Mouse (Mus musculus) retina, adult 2 months (tissue): Measurements from ENCODE around the gene Gfer.

ENCODE experiments used
- DNase-seq: peaks from one replicate; pipeline ENCODE4 v3.0.0-alpha.2; 2012; ENCODE audit warnings: low read depth, low spot score

Gene Gfer

DNA sequence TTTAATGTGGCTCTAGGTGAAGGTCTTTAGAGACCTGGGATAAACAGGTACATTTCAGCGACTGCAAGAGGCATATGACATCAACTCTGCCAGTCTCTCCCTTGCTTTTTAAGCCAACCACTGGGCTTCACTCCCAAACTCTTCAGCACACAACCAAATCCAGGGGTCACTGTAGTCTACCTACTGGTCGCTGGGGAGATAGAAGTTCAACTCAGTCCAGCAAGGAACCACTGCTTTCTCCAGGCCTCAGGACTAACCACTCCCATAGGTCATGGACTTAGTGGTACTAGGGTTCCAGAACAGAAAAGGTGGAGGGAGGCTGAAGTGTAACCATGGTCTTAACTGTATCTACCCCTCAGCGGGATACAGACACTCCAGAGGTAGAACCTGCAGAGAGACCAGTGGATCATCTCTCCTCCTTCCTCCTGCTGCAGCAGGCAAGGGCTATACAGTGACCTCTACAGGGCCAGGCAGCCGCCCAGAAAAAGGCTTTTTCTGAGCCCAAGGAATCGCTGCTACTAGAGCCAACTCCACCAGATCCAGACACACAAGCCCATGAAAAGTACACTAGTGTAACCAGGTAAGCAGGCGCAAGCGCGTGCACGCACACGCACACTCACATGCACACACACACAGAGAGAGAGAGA is 47.1 kb downstream of the Gfer start:
- no peak for DNase-seq

DNA sequence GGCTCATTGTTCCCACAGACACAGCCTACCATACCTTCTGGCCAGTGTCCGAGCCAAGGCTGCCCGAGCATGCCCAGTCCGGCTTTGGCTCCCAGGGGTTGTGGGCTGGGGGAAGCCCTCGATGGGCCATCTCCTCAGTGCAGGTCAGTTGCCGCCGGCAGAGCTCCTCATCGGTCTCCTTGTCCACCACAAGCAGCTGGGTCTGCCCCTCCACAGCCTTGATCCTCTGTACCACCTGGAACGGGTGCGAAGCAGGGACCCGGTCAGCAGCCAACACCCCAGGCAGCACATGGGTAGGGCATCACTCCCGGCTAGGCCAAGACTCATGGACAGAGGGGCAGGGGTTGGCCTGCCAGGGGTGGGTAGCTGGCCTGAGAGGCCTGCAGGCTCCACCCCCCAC is 48.5 kb downstream of the Gfer start:
- no peak for DNase-seq

DNA sequence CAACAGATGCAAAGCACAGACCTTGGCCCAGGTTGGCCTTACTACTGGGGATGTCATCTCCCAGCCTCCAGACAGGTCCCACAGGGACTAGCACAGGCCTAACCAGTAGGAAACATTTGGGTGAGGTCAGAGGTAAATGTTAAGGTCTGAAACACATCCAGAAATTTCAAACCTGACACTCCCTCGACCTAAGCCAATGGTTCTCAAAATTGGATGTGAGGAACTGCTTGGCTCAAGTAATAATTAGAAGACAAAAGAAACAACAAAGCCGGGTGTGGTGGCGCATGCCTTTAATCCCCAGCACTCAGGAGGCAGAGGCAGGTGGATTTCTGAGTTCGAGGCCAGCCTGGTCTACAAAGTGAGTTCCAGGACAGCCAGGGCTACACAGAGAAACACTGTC is 49.6 kb downstream of the Gfer start:
- no peak for DNase-seq

DNA sequence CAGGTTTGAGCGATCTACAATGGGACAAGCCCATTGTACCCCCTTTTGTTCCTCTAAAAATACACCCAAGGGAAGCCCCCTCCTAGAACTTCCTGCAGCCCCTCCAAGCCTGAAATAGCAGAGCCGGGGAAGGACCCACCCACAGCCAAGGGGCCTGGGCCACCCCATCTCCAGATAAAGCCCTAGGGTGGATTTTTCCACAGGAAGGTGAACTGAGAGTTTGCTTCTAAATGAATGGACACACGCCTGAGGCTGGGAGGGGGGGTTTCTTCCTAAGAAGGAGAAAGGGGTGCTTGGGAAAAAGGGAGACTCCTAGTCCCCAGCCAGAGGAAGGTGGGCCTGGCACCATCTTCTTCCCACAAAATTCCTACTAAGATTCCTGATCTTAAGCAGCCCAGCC is 50.0 kb downstream of the Gfer start:
- DNase-seq = no peak

DNA sequence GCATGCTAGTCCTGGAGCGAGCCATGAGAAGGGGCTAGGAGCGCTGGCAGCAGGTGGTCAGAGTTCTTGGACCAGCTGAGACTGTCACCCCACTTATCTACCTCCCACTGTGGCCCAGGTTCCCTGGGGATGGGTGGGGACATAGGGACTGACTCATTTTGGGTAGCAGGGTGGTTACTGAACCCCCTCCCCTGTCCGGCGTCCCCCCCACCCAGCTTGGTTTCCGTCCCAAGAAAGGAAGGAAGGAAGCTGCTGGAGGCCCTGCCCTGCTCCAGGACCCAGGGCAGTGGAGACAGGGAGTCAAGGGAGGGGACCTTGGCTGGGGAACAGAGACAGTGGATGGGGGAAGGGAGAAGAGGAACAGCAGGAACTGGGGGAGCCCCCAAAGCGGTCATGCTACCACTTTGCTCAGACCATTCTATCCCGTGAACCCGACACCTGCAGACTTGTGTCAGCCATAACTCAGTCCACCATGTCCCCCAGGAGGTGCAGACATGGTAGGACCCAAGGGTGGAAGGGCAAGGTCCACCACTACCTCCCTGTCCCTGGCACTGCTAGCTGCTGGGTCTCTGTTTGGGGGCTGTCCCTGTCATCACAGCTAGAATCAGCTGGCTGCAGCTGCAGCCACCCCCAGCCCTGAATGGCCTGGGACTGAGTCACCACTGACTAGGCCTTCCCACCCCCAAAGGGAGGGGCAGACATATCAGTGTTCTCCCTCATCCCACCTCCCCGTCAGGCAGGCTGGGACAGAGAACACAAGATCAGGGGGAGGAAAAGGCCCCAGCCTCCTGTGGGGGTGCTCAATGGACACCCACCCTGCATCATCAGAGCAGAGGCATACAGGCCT is 50.9 kb downstream of the Gfer start:
- DNase-seq = no peak

- DNase-seq = no peak
Measured at GRCm38 (mm10) chr17:24644030-24644715, 51.8 kb downstream of the Gfer start.
